Mouse (Mus musculus): ENCODE data around the gene Krt84. TPM values are rescaled to one million over a fixed set of nuclear protein-coding genes. Genes with fewer than 3 reads are reported as not detected.
"Not testable (repeated sequence)": the region's sequence is repeated elsewhere in the genome, so short reads cannot be mapped to it uniquely, and the experiment has no call there.

Gene Krt84
- polyA plus RNA-seq, 1 experiment from 2014 or later, result not detected

DNA sequence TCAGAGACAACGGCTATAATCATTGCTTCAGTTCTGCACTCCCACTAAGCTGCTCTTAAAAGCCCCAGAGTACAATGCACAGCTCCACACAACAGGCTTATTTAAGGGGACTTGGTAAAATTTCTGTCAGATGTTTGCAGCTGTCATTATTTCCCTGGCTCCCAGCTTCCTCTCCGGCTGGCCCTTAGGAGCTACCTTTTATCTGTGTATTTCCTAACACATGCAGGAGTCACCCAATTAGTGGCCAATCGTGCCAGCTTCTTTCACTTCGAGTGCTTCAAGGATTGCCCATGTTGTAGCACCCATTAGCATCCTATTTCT lies 5.9 kb upstream of the Krt84 start:
- H3K27ac ChIP-seq, result no peak overlapping the region
- no peak overlapping the region for H3K4me2 ChIP-seq
- H3K27me3 ChIP-seq (replicated peaks), result peaks cover 7% of the 10 kb centered on the region; the same call in 1 of the 2 replicates
- no peaks in the 10 kb centered on the region for H3K4me1 ChIP-seq
- WGBS (ENCODE audit: insufficient replicate concordance), result 60% methylated on average over 4 of the region's 4 CpGs
- H3K4me3 ChIP-seq, result no peak overlapping the region
- H3K9ac ChIP-seq, result no peak overlapping the region
- H3K9me3 ChIP-seq (replicated peaks), result no peaks in the 10 kb centered on the region
- no peak for ATAC-seq
- H3K36me3 ChIP-seq, result no peaks in the 10 kb centered on the region

DNA sequence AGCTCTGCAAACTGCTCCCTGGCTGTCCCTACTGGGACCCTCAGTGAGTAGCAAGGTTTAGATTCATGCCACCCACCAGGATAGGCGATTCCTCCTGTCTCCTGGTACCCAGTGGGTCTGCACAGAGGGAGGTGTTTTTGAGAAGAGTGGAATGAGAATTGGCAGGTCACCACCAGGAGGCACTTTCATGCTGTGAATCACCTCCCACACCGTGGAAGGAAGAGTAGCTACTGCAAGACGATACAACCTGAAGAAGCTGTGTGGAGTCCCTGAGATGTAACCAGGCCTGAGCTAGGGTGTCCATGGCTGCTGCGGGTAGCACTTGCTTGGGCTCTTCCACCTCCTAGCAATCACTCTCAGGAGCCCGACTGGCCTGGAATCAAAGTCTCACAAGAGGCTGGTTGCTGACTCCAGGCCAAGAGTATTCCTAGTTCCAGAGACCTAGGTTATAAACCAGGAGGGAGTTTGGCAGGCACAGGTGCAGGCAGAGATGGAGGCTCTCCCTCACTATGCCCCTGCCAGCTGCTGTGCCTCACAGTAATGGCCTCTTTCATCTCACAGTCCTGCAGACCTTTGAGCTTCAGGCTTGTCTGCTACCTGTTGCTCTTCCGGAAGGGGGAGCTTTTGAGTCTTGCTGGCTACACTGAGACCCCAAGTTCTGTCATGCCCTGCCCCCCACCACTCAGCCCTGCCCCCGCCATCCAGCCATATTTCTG lies 5.4 kb upstream of the Krt84 start:
- Histone ChIP-seq H3K9ac (no peak overlapping the region), H3K9me3 (replicated peaks) (no peaks in the 10 kb centered on the region), H3K27me3 (replicated peaks) (peaks cover 7% of the 10 kb centered on the region; the same call in 1 of the 2 replicates), H3K4me1 (no peaks in the 10 kb centered on the region), H3K36me3 (no peaks in the 10 kb centered on the region), H3K4me3 (no peak overlapping the region), H3K27ac (no peak overlapping the region), H3K4me2 (no peak overlapping the region)
- ATAC-seq, result no peak
- 41% methylated on average over 7 of the region's 7 CpGs for WGBS (ENCODE audit: insufficient replicate concordance)

DNA sequence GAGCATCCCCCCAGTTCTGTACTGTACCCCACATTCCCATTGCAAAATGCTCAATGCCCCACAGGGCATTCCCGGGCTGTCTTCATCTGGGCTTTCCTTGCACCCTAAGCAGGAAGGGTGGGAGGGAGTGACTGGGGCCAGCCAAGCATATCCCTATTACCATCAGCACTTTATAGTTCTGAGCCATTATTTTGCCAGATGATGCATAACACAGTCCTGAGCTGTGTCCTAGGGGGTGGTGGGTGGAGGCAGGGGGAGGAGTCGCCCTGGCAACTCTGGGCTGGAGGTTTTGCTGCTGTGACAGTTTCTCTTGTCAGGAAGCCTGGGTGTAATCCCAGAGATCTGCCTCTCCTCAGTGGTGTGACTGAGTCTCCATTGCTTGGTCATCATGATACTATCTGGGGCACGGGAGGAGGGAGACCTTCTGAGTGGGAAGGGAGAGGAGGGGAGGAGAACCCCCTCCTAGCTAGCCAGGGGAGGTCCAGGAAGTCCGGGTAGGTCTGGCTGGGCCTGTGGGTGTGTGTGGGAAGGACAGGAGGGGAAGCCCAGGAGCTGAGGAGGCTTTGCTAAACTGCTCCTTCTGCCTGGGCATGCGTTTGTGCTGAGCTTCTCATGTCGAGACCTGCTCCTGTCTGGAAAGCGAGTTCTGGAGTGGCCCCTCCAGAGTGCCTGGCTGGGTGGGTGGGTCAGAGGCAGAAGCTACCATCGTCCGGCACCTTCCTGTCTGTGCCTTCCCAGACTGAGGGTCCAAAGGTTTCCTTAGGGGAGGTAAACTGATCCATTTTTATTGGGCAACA lies 3.6 kb upstream of the Krt84 start:
- ATAC-seq, result no peak; the same call in 1 of the 2 replicates
- WGBS (ENCODE audit: insufficient replicate concordance), result 42% methylated on average over 9 of the region's 9 CpGs
- no peaks in the 10 kb centered on the region for H3K36me3 ChIP-seq
- H3K27me3 ChIP-seq (replicated peaks), result peaks cover 3% of the 10 kb centered on the region; the same call in 1 of the 2 replicates
- H3K4me3 ChIP-seq, result no peak overlapping the region
- no peak overlapping the region for H3K27ac ChIP-seq
- H3K9me3 ChIP-seq (replicated peaks), result no peaks in the 10 kb centered on the region
- no peaks in the 10 kb centered on the region for H3K4me1 ChIP-seq
- no peak overlapping the region for H3K9ac ChIP-seq
- H3K4me2 ChIP-seq, result no peak overlapping the region

DNA sequence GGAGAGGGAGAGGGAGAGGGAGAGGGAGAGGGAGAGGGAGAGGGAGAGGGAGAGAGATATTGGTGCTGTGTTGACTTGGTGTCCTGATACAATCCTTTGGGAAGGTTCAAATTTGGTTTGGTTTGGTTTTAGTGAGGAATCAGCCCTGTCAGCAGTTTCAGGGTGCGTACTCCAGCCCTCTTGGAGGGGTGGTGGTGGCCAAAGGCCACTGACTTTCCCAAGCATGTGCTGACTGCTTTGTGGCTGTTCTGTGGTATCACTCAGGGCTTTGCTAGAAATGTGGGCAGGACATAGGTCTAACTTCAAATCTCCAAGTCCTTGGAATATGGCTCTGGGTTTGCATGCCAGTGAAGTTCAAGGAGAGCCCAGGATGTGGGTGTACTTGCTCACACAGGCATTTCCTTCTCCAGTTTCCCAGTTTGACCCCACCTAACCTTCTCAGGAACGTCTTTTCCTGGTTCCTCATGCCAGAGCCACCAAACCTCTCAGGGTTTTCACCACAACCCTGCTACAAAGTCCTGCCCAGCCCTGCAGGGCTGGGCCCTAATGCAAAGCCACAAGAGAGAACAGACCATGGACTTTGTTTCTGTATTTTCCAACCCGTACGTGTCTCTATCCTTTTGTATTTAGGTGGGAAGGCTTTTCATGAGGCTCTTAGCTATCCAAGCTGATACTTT lies 9.9 kb downstream of the Krt84 start:
- Histone ChIP-seq H3K36me3 (no peaks in the 10 kb centered on the region), H3K9me3 (replicated peaks) (no peaks in the 10 kb centered on the region), H3K4me3 (no peak overlapping the region), H3K27me3 (replicated peaks) (peaks cover 22% of the 10 kb centered on the region; the same call in 1 of the 2 replicates), H3K27ac (no peak overlapping the region), H3K4me1 (no peaks in the 10 kb centered on the region), H3K4me2 (no peak overlapping the region), H3K9ac (no peak overlapping the region)
- WGBS (ENCODE audit: insufficient replicate concordance), result 39% methylated on average over 4 of the region's 4 CpGs
- ATAC-seq, result no peak

DNA sequence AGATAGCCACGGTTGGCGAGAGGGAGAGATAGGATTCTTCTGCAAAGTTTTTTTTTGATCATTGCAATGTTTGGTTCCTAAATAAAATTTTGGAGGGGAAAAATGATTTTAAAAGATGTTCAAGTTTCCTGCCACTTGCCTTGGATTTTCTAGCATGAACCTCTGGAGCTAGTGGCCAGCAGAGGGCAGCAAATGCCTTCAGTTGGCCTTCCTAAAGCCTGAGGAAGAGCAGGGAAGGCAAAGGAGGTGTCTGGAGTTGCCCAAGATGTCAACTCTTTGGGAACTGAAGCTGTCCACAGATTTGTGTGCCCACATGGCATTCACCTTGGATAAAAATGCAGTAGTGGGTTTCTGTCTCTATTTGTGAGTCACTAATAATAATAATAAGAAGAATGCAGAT lies 12.8 kb downstream of the Krt84 start:
- H3K4me2 ChIP-seq, result no peak overlapping the region
- H3K9ac ChIP-seq, result no peak overlapping the region
- H3K36me3 ChIP-seq, result no peaks in the 10 kb centered on the region
- no peak overlapping the region for H3K27ac ChIP-seq
- 13% methylated on average over 2 of the region's 2 CpGs for WGBS (ENCODE audit: insufficient replicate concordance)
- no peaks in the 10 kb centered on the region for H3K4me1 ChIP-seq
- H3K4me3 ChIP-seq, result no peak overlapping the region
- H3K27me3 ChIP-seq (replicated peaks), result peaks cover 15% of the 10 kb centered on the region; the same call in 1 of the 2 replicates
- H3K9me3 ChIP-seq (replicated peaks), result no peaks in the 10 kb centered on the region
- ATAC-seq, result no peak

DNA sequence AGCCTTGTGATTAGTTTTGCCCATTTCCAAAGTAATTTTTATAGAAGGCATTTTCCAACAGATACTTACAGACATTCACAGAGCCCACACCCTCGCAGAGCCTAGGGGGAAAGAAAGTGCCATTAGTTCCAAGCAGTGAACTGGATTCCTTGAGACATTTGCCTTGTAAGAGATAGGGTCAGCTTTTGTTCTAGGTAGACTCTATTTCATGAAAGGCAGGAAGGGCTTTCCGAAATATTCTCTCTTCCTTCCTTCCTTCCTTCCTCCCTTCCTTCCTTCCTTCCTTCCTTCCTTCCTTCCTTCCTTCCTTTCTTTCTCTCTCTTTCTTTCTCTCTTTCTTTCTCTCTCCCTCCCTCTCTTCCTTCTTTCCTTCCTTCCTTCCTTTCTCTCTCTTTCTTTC lies 15.5 kb downstream of the Krt84 start, which contains the start of gene Gm49425:
Gene Gm49425 (minus strand): TSS at position 101 of the 400 bp plus-strand sequence.
- ATAC-seq, H3K4me3 ChIP-seq: not testable (repeated sequence)
- 42% methylated on average over 2 of the region's 2 CpGs for WGBS (ENCODE audit: insufficient replicate concordance)

DNA sequence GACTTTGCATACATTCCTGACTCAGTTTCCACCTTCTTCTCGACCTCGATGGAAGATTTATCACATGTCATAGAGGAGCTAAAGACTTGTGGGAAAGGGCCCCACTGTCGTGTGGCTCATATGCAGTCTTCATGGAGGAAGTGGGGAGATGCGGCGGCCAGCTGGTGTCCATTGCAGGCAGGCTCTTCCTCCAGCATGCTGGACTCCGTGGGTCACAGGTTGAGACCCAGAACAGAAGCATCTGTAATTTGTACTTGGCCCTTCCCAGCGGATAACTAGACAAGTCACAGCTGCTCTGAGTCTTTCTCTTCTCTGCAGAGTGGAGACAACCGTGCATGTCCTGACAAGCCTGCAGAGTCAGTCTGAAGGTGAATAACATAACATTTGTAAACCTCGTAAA lies 24.4 kb downstream of the Krt84 start:
- WGBS (ENCODE audit: insufficient replicate concordance), result 49% methylated on average over 9 of the region's 9 CpGs
- no peak overlapping the region for H3K9ac ChIP-seq
- no peak for ATAC-seq

More for the DNA sequence above, 15.5 kb downstream of the Krt84 start, which contains the start of gene Gm49425:
- not testable (repeated sequence) for H3K27ac ChIP-seq; H3K36me3 ChIP-seq; H3K4me1 ChIP-seq; H3K9ac ChIP-seq; H3K4me2 ChIP-seq; H3K9me3 ChIP-seq (replicated peaks)
- H3K27me3 ChIP-seq (replicated peaks), result peaks cover 15% of the 10 kb centered on the region; the same call in 1 of the 2 replicates

DNA sequence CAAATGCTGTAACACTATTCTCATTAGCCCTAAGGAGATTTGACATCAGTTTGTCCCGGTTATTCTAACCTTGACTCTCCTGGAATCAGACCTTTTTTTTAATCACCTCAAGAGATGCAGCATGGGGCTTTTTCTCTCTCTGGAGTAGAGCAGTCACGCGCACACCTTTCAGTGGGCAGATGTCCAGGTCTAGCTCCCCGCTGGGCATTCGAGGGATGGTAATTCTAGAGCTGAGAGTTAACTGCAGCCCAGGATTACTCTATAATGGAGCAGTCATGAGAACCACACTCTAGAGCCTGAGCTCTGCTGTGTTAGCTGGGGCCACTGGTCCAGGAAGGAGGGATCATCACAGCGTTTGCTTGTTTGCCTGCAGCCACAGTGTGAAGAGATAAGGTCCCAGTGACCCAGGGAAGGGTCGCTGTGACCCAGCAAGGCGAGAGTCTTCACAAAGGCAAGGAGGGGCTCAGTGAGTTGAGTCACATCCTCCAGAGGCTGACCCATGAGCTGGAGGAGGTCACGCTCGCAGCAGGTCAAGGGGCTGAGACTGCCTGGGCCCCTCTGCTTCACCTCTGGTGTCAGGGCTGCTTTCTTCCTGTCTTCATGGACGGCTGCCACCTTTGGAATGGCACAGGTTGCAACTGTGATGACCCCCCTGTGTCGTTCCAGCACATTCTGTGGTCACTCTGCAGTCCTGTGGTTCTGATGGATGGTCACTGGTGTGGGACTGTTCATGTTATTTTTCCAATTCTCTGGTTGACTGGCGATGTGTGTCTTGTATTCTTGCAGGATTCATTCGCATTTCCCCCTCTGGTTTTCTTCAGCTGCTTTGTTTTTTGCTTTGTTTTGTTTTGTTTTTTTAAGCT lies 25.5 kb downstream of the Krt84 start:
- Histone ChIP-seq H3K4me2 (no peak overlapping the region), H3K9me3 (replicated peaks) (no peaks in the 10 kb centered on the region), H3K9ac (no peak overlapping the region), H3K4me3 (no peak overlapping the region), H3K36me3 (no peaks in the 10 kb centered on the region), H3K4me1 (no peaks in the 10 kb centered on the region), H3K27ac (no peak overlapping the region), H3K27me3 (replicated peaks) (peaks cover 8% of the 10 kb centered on the region; the same call in 1 of the 2 replicates)
- ATAC-seq, result no peak
- 38% methylated on average over 14 of the region's 14 CpGs for WGBS (ENCODE audit: insufficient replicate concordance)

More for the DNA sequence above, 24.4 kb downstream of the Krt84 start:
- H3K27ac ChIP-seq, result no peak overlapping the region
- no peaks in the 10 kb centered on the region for H3K36me3 ChIP-seq
- H3K4me1 ChIP-seq, result no peaks in the 10 kb centered on the region
- H3K4me3 ChIP-seq, result no peak overlapping the region
- peaks cover 8% of the 10 kb centered on the region; the same call in 1 of the 2 replicates for H3K27me3 ChIP-seq (replicated peaks)
- H3K4me2 ChIP-seq, result no peak overlapping the region
- H3K9me3 ChIP-seq (replicated peaks), result no peaks in the 10 kb centered on the region

DNA sequence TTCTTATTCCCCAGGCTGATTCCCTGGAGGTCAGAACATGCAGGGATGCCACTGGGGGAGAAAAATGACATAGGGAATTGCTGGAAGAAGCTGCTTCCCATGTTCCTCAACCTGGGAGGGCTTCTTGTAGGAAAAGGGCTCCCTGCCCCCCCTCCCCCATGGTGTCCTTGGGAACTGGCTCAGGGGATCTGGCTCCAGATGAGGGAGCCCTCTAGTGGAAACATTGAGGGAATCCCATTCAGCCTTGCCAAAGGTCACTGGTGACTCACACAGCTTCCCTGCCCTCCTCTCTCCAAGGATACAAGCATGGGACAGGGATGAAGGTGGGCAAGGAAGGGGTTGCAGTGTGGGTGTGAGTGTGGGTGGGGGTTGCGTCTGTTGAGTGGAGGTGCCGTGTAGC lies 35.4 kb downstream of the Krt84 start:
- no peaks in the 10 kb centered on the region for H3K27me3 ChIP-seq (replicated peaks)
- 75% methylated on average over 2 of the region's 2 CpGs for WGBS (ENCODE audit: insufficient replicate concordance)
- no peak overlapping the region for H3K4me3 ChIP-seq
- H3K36me3 ChIP-seq, result no peaks in the 10 kb centered on the region
- H3K9me3 ChIP-seq (replicated peaks), result no peaks in the 10 kb centered on the region
- no peak for ATAC-seq
- no peak overlapping the region for H3K4me2 ChIP-seq
- no peak overlapping the region for H3K27ac ChIP-seq
- no peak overlapping the region for H3K9ac ChIP-seq
- H3K4me1 ChIP-seq, result no peaks in the 10 kb centered on the region

DNA sequence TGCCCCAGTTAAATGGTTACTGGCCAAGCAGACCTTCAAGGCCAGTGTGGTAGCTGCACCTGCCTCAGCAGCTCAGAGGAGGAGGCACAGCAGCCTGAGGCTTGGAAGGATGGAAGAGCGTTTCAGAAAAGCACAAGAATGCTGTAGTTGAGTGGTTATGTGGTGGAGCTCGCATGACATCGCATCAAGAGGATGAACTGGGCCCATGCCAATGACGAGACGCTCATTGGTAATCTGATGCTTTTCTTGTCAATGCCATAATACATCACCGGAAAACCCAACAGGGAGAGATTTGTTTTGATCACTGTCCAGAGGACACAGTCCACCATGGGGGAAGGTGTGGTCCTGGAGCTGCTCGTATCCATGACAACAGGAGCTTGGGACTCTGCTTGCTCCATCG lies 37.4 kb downstream of the Krt84 start:
- no peak for ATAC-seq
- H3K4me2 ChIP-seq, result no peak overlapping the region
- H3K27me3 ChIP-seq (replicated peaks), result no peaks in the 10 kb centered on the region
- no peaks in the 10 kb centered on the region for H3K9me3 ChIP-seq (replicated peaks)
- WGBS (ENCODE audit: insufficient replicate concordance), result 79% methylated on average over 8 of the region's 8 CpGs
- H3K9ac ChIP-seq, result no peak overlapping the region
- H3K4me3 ChIP-seq, result no peak overlapping the region
- no peaks in the 10 kb centered on the region for H3K36me3 ChIP-seq
- H3K4me1 ChIP-seq, result no peaks in the 10 kb centered on the region
- H3K27ac ChIP-seq, result no peak overlapping the region

DNA sequence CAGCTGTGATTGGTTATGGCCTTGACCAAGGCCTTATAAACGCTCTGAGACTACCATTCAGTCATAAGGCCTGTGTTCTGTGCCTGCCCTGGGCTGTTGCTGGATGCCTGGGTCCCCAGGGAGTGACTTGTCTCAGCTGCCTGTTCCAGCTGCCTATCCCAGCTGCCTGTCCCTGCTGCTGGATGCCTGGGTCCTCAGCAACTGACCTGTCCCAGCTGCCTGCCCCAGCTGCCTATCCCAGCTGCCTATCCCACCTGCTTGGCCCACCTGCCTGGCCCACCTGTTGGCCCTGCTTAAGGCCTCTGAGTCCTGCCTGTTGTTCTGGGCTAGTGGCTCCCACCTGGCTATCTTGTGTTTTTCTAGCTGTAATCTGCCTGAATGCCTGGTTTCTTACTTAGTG lies 38.4 kb downstream of the Krt84 start:
- ATAC-seq, result no peak
- H3K9ac ChIP-seq, result no peak overlapping the region
- H3K36me3 ChIP-seq, result no peaks in the 10 kb centered on the region
- no peak overlapping the region for H3K27ac ChIP-seq
- no peaks in the 10 kb centered on the region for H3K9me3 ChIP-seq (replicated peaks)
- 36% methylated on average over 1 of the region's 1 CpGs for WGBS (ENCODE audit: insufficient replicate concordance)
- no peaks in the 10 kb centered on the region for H3K4me1 ChIP-seq
- no peak overlapping the region for H3K4me3 ChIP-seq
- no peak overlapping the region for H3K4me2 ChIP-seq
- no peaks in the 10 kb centered on the region for H3K27me3 ChIP-seq (replicated peaks)

All from liver, embryonic 12.5 days (tissue).